Mouse (Mus musculus) ovary, postnatal 36 days (tissue): ENCODE data around the gene Ttc6.

ENCODE experiments used
- DNase-seq: peaks from one replicate; pipeline ENCODE4 v3.0.0; 2022; ENCODE audit warnings: low spot score, mixed read lengths

Gene Ttc6

GRCm38 (mm10) chr12:57662986-57663674, 99.2 kb downstream of the Ttc6 start:
- DNase-seq, result no peak

GRCm38 (mm10) chr12:57672414-57672813, 108.5 kb downstream of the Ttc6 start:
- DNase-seq, result no peak

GRCm38 (mm10) chr12:57684967-57685423, 121.1 kb downstream of the Ttc6 start:
- DNase-seq, result no peak

DNA sequence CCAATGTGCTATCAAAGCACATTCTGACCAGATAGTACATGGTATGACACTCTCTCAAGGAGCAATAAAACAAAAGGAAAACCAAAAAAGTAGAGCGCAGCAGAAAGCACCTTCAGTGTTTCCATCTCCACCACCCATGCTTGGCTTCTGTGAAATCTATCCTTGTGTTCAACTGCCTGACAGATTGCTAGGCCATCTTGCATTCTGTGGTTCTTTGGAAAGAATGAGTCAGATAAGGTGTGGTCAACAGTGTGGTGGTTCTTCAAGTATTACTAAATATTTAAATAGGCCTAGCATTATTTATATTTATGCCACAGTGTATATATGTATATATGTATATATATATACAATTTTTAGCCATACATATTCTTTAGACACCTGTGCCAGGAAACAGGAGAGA, 146.1 kb downstream of the Ttc6 start:
- no peak for DNase-seq

DNA sequence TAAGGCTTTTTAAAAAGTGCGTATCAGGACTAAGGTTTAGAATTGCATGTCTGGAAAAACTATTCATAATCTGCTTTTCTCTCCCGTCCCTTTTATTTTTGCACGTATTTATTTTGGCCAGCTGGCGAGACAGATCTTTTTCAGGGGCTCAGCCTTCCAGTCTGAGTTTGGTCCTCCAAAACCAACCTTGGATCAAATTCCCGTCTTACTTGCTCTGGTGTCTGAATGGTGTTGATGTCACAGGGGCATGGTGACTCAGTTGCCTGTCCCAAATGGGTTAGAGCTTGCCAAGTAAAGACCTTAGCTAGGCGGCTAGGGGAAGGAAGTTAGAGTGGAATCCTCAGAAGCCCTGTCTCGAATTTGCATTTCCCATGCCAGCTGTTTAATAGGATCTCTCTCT, 200.8 kb downstream of the Ttc6 start:
- no peak for DNase-seq

DNA sequence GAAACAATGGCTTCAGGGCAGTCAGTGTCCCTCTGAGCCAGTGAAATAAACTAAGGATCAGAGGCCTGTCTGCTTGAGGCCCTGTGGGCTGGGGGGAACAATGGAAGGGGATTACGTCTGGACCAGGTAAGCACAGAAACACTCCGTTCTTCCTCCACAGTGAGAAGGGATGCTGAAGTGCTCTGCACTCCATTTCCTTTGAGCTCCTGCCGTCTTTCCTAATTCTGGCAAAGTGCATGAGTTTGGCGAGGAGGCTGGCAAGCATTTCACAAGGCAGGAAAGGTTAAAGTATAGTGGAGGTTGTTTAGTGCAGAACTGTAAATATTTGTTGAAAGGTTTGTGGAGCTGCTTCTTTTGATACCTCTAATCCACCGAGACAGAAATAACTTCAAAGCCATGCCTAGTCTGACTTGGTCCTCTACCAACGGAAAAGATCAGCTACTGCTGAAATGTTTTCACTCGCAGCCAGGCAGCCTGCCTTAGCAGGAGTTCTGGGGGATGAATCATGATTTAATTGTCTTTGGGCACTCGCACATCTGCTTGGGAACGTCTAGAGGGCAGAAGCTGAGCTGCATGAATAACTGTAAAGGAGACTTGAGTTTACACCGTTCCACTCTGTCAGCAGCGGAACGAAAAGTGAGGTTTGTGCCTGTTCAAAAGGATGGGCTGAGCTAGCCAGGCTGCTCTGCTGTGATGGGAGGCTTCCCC, 212.5 kb downstream of the Ttc6 start:
- no peak for DNase-seq

GRCm38 (mm10) chr12:57781926-57782325, 218.0 kb downstream of the Ttc6 start:
- DNase-seq, result no peak

DNA sequence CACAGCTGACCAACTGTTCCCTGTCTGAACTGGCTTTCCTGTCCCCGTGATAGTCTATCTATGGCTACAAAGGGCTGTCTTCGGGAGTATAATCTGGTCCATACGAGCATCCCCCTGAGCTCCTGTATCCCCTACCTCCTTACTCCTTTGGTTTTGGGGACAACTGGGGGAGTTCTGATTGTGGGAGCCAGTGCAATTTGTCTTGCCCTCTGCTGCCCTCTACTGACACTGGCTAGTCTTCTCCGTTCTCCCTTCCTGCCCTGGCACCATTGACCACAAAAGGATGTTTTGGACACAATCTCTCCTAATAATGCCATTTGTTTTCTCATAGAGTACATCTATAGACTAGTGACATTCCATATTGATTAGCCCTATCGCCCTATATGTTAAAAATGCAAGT, 223.6 kb downstream of the Ttc6 start:
- DNase-seq, result no peak
